Mouse (Mus musculus) erythroid progenitor cell, adult 5-6 weeks (primary cell): ENCODE measurements around the gene Grk5. TPM values are rescaled to one million over a fixed set of nuclear protein-coding genes. Genes with fewer than 3 reads are reported as not detected.

Experiments
- ATAC-seq: replicated peaks from 2 replicates; pipeline ENCODE4 v1.8.0; 2016; ENCODE audit warnings: moderate number of reproducible peaks, mild to moderate bottlenecking, moderate TSS enrichment, inconsistent platforms; ENCODE audit not compliant: poor library complexity, low FRiP score, severe bottlenecking
- total RNA-seq, 2 experiments: library from RNA; stranded (forward) in 1 of 2; stranded (reverse) in 1 of 2; fragments of 150-400 nt in 1 of 2; fragments of 186-747, 209-891 nt in 1 of 2; gene quantifications; 2 replicates each; pipeline versions ENCODE4 v1.2.3 to v1.2.4; 2015 to 2017; ENCODE audit warnings: low replicate concordance in 2 of 2

Gene Grk5
- total RNA-seq, 2 experiments from 2014 or later, result 2.5 to 11.1 TPM

DNA sequence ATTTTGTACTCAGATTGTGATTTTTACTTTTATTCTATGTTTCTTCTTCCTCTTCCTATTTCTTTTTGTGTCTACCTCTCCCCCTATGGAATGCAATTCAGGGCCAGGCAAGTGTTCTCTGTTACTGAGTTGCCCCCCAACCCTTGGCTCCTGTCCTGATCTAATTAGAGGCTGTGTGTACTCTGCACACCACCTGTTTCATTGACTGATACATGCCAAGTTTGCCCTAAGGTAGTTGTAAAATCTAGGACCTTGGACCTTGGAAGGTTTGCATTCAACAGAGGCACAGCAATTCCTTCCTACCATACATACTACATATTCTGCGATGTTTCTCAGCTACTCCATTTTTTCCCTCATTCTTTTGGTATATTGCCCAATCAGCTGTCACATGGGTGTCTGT lies 78.4 kb downstream of the Grk5 start:
- ATAC-seq, result no peak

DNA sequence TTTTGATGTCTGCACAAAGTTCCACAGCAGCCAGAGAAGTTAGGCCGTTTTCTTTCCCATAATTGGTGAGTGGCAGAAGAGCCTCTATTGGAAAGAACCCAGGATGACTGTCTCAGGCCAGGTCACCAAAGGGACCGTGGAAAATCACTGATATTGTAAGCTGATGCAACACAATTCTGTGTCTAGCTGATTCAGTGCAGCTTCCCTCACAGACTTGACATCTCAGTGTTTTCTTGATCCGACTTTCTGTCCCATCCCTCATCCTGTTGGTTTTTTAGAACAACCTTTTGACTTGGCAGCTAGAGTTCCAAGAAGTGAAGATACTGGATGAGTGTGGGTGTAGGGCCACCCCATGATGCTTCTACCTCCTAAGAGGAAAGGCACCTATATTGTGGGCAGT lies 80.9 kb downstream of the Grk5 start:
- ATAC-seq, result no peak

GRCm38 (mm10) chr19:60971598-60971997 lies 82.0 kb downstream of the Grk5 start:
- ATAC-seq, result no peak

DNA sequence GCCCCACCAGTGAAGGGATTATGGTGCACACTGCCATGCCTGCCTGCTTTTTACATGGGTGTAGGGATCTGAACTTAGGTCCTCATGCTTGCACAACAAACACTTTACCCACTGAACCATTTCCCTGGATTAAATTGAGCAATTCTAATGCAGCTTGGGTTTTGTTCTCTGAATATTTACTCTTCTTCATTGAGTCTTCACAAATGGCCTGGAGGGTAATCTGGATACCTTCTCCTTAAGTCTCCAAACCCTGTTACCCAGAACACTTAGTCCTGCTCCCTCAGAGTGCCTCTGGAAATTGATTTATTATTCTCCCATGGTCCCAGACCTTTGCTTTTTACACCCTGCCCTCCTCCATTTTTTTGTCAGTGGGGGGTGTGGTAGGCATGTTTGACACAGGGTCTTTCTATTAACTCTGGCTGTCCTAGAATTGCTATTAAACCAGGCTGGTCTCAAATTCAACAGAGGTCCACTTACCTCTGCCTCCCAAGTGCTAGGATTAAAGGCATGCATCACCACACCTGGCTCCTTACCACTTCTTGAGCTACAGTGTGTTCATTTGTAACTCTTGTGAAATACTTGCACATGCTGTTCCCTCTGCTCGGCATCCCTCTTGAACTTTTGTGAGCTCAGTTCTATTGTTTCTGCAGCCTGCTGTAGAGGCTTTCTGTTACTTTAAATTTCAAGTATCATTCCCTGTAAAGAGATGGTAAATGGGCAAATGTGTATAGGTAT lies 82.9 kb downstream of the Grk5 start:
- no peak for ATAC-seq

DNA sequence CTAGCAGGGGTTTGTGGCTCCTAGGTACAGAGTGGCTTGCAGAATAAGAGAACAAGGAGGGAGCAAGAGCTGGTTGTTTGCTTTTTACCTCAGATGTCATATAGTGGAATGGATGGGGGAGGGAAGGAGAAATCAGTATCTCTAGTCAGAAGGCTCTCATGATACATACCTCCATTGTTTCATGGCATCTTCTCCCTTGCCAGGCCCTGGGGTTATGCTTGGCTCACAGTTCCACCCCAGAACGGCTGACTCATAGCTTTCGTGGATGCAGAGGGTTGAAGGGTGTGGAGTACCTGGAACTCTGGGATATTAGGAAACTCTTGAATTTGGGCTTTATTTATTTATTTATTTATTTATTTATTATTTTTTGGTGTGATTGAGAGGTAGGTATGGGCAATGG lies 84.0 kb downstream of the Grk5 start:
- no peak for ATAC-seq

- no peak for ATAC-seq
Observed at GRCm38 (mm10) chr19:60979581-60979980, 90.0 kb downstream of the Grk5 start.

DNA sequence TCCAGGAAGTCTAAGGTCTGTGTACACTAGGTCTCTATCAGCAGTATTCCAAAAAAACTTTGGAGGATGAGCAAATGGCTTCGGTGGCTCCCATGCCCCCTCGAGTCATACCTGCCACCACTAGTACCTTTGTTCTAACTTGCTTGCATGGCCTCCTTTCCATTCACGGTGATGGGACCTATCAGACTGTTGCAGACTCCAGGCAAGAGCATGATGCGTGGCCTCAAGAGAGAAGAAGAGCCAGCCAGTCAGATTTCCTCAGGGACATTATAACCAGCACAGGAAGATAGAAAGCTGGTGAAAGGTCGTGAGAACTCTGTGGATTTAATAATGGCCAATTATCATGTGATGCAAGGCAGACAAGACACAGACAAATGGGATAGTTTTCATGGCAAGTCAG lies 91.8 kb downstream of the Grk5 start:
- ATAC-seq, result no peak

- no peak for ATAC-seq
Observed at GRCm38 (mm10) chr19:60981894-60982293, 92.3 kb downstream of the Grk5 start.

DNA sequence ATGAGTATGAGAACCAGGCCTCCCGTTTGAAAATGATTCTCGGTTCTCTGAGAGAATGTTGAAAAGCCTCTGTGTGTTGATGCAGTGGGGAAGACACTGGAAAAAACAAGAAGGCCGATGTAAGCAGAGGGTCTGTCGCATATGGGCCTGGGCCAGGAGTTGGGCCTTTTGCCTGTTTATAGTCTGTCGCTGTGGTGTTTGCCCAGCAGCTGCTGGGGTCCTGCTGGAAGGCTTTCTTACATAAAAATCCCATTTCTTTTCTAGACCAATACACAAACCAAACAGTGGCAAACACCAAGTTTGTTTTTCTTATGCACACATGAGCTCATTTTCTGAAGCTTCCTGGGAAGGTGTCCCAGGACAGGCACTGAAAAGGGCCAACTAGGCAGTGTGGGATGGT lies 100.2 kb downstream of the Grk5 start:
- ATAC-seq, result no peak

DNA sequence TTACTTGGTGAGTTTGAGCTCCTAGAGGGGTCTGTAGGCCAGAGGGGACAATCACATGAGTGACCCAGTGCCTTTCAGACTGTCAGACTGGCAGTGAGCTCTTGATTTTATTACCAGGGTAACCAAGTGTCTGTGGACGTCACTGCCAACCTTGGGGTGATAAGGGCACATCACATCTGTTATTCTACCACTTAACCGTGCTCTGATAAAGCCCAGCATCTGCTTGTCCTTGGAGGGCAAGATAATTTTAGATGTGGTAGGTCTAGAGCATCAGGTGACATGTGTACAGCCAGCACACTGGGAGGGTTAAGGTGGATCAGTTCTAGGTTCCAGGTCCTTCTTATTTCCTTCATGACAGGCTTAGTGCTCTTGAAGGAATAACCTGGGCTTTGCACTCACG lies 104.7 kb downstream of the Grk5 start:
- ATAC-seq, result peak; percentile 49

GRCm38 (mm10) chr19:60994845-60995244 lies 105.3 kb downstream of the Grk5 start:
- no peak for ATAC-seq

DNA sequence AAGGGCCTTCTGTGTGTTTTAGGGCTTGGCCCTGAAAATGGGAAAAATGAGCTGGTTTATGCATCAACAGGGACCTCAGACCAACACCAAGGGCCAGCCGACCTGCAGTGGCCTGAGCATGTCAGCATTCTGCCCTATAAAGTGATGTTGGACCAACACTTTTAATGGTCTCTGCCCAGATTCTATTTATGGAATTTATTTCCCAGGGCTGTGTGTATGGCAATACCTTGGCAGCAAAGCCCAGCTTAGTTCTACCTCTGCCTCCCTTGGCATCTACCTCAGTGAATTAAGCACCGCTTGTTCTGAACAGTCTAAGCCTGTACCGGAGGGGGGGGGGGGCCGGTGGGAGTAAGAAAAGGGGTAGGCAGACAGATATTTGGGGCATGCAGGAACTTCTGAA lies 108.2 kb downstream of the Grk5 start:
- no peak for ATAC-seq

GRCm38 (mm10) chr19:60999652-61000051 lies 110.1 kb downstream of the Grk5 start:
- no peak for ATAC-seq

DNA sequence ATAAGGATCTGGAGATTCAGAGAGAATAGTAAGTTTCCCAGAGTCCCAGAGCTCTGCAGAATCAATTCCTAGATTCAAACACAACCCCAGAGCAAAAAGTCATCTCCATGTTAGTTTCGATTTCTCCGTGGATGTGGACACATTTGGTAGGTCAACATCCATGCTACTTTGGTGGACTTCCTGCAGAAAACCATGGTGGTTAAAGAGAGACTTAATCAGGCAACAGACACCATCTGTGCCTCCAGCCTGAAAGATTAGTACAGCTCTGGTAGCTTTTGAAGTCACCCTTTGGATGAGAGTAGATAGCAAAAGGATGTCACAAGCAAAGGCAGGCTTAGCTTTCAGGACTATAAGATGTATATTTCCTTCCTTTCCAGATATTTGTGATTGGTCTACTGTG lies 111.4 kb downstream of the Grk5 start:
- no peak for ATAC-seq

- no peak for ATAC-seq
Observed at GRCm38 (mm10) chr19:61009266-61009665, 119.7 kb downstream of the Grk5 start.

GRCm38 (mm10) chr19:61017477-61018266 lies 128.1 kb downstream of the Grk5 start:
- no peak for ATAC-seq

- no peak for ATAC-seq
Observed at GRCm38 (mm10) chr19:61021502-61021901, 132.0 kb downstream of the Grk5 start.

DNA sequence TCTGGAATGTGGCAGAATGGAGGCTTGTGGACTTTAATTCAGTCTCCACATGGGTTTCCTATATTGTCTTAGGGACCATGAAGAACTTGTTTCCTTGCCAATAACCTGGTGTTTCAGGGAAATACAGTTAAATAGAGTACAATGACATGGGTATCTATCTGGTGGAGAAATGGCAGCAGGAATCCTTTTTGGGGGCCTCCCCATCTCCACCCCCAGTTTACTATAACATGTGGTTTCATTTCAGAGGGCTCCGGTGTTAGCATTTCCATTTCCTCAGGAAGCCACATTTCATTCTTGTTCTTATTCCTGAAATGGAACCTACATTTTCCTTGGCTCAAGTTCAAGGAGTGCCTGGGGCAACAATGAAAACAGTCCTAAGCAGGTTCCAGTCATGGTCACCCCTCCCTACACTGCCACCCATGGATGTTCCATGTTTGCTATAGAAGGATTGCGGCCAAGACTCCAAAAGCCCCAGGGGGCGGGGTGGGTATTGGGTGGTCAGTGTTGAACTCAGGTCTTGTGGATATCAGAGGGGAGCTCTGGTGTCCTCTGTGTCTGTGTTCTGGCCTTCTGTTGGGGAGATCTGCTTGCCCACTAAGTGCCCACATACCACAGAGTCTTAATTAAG lies 132.5 kb downstream of the Grk5 start:
- no peak for ATAC-seq

DNA sequence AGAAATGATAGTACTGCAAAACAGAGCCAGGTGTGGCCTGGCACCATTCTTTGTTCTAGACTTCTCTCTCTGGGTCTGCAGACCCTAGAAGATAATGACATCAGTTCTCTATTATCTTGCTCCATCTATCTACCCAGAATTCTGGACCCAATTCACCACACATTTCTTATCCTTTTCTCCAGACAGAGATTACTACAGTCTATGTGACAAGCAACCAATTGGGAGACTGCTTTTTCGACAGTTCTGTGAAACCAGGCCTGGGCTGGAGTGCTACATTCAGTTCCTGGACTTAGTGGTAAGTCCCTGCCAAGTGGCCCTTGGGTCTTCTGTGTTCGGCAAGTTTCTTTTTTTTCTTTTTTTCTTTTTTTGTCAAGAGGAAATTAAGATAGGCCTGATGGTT lies 142.0 kb downstream of the Grk5 start:
- no peak for ATAC-seq

- no peak for ATAC-seq
Observed at GRCm38 (mm10) chr19:61039151-61039550, 149.6 kb downstream of the Grk5 start.

DNA sequence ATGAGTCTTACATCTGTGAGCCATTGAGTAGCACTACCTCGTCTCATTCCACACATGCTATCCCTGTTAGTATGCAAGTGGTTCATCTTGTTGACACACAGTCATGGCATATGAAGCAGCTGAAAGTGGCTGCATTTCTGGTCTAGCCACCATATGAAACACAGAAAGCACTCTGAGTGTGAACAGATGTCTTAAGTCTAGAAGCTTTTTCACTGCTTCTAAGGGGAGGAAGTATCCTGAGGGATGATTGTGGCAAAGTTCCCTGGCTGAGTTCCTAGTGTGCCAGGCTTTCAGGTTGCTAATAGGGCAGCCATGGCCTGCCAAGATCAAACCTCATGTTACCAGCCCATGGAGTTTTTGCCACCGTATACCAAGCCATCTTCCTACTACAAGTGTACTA lies 159.1 kb downstream of the Grk5 start:
- ATAC-seq, result no peak
